Mouse (Mus musculus): Measurements from ENCODE around the gene Vps18. TPM values are rescaled to one million over a fixed set of nuclear protein-coding genes. Genes with fewer than 3 reads are reported as not detected.

Vps18 gene
- total and polyA plus RNA-seq, 3 experiments = 9.0 to 33.3 (median 21.2) TPM

DNA sequence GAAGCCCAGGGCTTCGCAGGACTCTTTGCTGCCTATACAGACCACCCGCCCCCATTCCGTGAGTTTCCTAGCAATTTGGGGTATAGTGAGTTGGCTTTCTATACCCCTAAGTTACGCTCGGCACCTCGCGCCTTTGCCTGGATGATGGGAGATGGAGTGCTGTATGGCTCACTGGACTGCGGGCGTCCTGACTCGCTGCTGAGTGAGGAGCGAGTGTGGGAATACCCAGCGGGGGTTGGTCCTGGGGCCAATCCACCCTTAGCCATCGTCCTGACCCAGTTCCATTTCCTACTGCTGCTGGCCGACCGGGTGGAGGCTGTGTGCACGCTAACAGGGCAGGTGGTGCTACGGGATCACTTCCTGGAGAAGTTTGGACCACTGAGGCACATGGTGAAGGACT, 4.8 kb downstream of the Vps18 start:
- Histone ChIP-seq H3K4me3 (ENCODE audit: low read depth, low read length) (peak overlapping the region; percentile 13; the same call in 1 of the 2 replicates), H3K36me3 (replicated peaks) (peaks cover 84% of the 10 kb centered on the region), H3K4me1 (ENCODE audit: insufficient read depth, low read depth, low read length) (peaks cover 57% of the 10 kb centered on the region), H3K27me3 (ENCODE audit: insufficient read depth, low read length) (no peaks in the 10 kb centered on the region), H3K9me3 (replicated peaks) (no peaks in the 10 kb centered on the region)
- no peak for TF ChIP-seq GATA1 (IDR thresholded peaks at IDR 0.05; ENCODE audit: borderline replicate concordance, low read length)
- TF ChIP-seq GATA2 (IDR thresholded peaks at IDR 0.05; ENCODE audit: borderline replicate concordance, low read depth, low read length) = no peak
- no peak for TF ChIP-seq POLR2AphosphoS5 (IDR thresholded peaks at IDR 0.05; ENCODE audit: insufficient replicate concordance, low read depth, low read length)
- TF ChIP-seq CTCF (IDR thresholded peaks at IDR 0.05; ENCODE audit: low read depth, low read length) = no peak
- no peak for TF ChIP-seq TAL1 (conservative IDR thresholded peaks at IDR 0.05; ENCODE audit: low read depth, low read length)
- no peak for DNase-seq (ENCODE audit: low spot score)
- ATAC-seq (ENCODE audit: extremely low read depth, insufficient number of reproducible peaks, low FRiP score, poor library complexity, severe bottlenecking) = no peak

DNA sequence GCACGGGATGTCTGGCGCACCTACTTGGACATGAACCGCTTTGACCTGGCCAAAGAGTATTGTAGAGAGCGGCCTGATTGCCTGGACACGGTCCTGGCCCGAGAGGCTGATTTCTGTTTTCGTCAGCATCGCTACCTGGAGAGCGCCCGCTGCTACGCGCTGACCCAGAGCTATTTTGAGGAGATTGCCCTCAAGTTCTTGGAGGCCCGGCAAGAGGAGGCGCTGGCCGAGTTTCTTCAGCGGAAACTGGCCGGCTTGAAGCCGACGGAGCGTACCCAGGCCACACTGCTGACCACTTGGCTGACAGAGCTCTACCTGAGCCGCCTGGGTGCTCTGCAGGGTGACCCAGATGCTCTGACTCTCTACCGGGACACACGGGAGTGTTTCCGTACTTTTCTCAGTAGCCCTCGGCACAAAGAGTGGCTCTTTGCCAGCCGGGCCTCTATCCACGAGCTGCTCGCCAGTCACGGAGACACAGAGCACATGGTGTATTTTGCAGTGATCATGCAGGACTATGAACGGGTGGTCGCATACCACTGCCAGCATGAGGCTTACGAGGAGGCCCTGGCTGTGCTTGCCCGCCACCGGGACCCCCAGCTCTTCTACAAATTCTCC, 5.3 kb downstream of the Vps18 start:
- TF ChIP-seq POLR2AphosphoS5 (IDR thresholded peaks at IDR 0.05; ENCODE audit: insufficient replicate concordance, low read depth, low read length) = no peak
- no peaks in the 10 kb centered on the region for H3K9me3 ChIP-seq (replicated peaks)
- peaks cover 90% of the 10 kb centered on the region for H3K36me3 ChIP-seq (replicated peaks)
- ATAC-seq (ENCODE audit: extremely low read depth, insufficient number of reproducible peaks, low FRiP score, poor library complexity, severe bottlenecking) = no peak
- DNase-seq (ENCODE audit: low spot score) = no peak
- no peak overlapping the region; the same call in 1 of the 2 replicates for H3K4me3 ChIP-seq (ENCODE audit: low read depth, low read length)
- peaks cover 63% of the 10 kb centered on the region for H3K4me1 ChIP-seq (ENCODE audit: insufficient read depth, low read depth, low read length)
- H3K27me3 ChIP-seq (ENCODE audit: insufficient read depth, low read length) = no peaks in the 10 kb centered on the region

DNA sequence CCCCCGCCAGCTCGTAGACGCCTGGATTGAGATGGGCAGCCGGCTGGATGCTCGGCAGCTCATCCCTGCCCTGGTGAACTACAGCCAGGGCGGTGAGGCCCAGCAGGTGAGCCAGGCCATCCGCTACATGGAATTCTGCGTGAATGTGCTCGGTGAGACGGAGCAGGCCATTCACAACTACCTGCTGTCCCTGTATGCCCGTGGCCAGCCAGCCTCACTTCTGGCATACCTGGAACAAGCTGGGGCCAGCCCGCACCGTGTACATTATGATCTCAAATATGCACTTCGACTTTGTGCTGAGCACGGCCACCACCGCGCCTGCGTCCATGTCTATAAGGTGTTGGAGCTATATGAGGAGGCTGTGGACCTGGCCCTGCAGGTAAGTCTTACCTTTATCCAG, 5.9 kb downstream of the Vps18 start:
- no peaks in the 10 kb centered on the region for H3K9me3 ChIP-seq (replicated peaks)
- DNase-seq (ENCODE audit: low spot score) (no peak), ATAC-seq (ENCODE audit: extremely low read depth, insufficient number of reproducible peaks, low FRiP score, poor library complexity, severe bottlenecking) (no peak)
- TF ChIP-seq TAL1 (conservative IDR thresholded peaks at IDR 0.05; ENCODE audit: low read depth, low read length) = no peak
- no peak for TF ChIP-seq GATA1 (IDR thresholded peaks at IDR 0.05; ENCODE audit: borderline replicate concordance, low read length)
- TF ChIP-seq GATA2 (IDR thresholded peaks at IDR 0.05; ENCODE audit: borderline replicate concordance, low read depth, low read length) = no peak
- no peak for TF ChIP-seq POLR2AphosphoS5 (IDR thresholded peaks at IDR 0.05; ENCODE audit: insufficient replicate concordance, low read depth, low read length)
- TF ChIP-seq CTCF (IDR thresholded peaks at IDR 0.05; ENCODE audit: low read depth, low read length) = no peak
- H3K27me3 ChIP-seq (ENCODE audit: insufficient read depth, low read length) = no peaks in the 10 kb centered on the region
- peaks cover 67% of the 10 kb centered on the region for H3K4me1 ChIP-seq (ENCODE audit: insufficient read depth, low read depth, low read length)
- H3K36me3 ChIP-seq (replicated peaks) = peaks cover 95% of the 10 kb centered on the region
- peak overlapping the region; percentile 42; the same call in 1 of the 2 replicates for H3K4me3 ChIP-seq (ENCODE audit: low read depth, low read length)

DNA sequence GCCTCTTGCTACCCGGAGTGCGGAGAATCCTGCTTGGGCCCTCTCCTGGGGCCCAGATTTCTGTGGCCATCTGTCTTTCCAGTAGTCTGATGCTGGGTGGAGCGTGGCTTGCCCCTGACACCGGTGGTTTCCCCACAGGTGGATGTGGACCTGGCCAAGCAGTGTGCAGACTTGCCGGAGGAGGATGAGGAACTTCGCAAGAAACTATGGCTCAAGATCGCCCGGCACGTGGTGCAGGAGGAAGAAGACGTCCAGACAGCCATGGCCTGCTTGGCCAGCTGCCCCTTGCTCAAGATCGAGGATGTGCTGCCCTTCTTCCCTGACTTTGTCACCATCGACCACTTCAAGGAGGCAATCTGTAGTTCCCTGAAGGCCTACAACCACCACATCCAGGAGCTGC, 8.2 kb downstream of the Vps18 start:
- no peak for DNase-seq (ENCODE audit: low spot score)
- Histone ChIP-seq H3K4me1 (ENCODE audit: insufficient read depth, low read depth, low read length) (peaks cover 76% of the 10 kb centered on the region), H3K9me3 (replicated peaks) (no peaks in the 10 kb centered on the region), H3K36me3 (replicated peaks) (peaks cover 94% of the 10 kb centered on the region), H3K4me3 (ENCODE audit: low read depth, low read length) (no peak overlapping the region), H3K27me3 (ENCODE audit: insufficient read depth, low read length) (no peaks in the 10 kb centered on the region)
- no peak for TF ChIP-seq TAL1 (conservative IDR thresholded peaks at IDR 0.05; ENCODE audit: low read depth, low read length)
- ATAC-seq (ENCODE audit: extremely low read depth, insufficient number of reproducible peaks, low FRiP score, poor library complexity, severe bottlenecking) = no peak

DNA sequence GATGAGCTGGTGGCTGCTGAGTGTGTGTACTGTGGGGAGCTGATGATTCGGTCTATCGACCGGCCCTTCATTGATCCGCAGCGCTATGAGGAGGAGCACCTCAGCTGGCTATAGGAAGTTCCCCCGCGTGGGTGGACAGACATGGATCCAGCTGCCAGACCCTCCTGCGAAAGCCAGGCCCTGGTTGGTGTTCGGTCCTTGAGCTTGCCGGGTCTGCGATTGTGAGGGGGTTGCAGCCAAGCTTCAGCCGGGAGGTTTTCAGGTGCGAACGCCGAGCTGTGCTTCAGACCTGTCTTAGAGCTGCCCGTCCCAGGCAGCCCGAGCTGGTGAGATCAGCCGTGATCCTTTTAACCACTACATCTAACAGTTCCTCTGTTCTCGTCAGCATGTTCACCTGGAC, 9.0 kb downstream of the Vps18 start:
- ATAC-seq (ENCODE audit: extremely low read depth, insufficient number of reproducible peaks, low FRiP score, poor library complexity, severe bottlenecking) = no peak
- H3K36me3 ChIP-seq (replicated peaks) = peaks cover 91% of the 10 kb centered on the region

DNA sequence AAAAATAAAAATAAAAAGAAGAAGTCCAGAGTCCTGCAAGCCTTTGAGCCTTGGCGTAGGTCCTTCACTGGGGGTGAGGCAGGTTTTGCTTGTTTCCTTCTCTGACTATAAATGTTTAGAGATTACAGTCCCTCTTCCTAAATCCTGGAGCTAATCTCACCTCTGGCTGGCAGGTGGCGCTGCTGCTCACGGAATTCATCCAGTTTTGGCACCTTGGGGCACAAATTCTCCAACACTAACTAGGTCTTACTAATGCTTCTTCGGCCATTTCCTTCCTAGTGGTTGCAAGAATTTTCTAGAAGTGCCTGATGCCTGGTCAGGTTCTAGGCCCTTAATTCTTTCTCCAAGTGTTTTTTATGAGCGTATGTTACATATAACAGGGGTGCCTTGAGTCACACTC, 9.8 kb downstream of the Vps18 start:
- H3K4me3 ChIP-seq (ENCODE audit: low read depth, low read length) = no peak overlapping the region
- ATAC-seq (ENCODE audit: extremely low read depth, insufficient number of reproducible peaks, low FRiP score, poor library complexity, severe bottlenecking) = no peak
- no peaks in the 10 kb centered on the region for H3K27me3 ChIP-seq (ENCODE audit: insufficient read depth, low read length)
- peaks cover 85% of the 10 kb centered on the region for H3K4me1 ChIP-seq (ENCODE audit: insufficient read depth, low read depth, low read length)
- H3K9me3 ChIP-seq (replicated peaks) = no peaks in the 10 kb centered on the region
- DNase-seq (ENCODE audit: low spot score) = no peak
- peaks cover 86% of the 10 kb centered on the region for H3K36me3 ChIP-seq (replicated peaks)
- no peak for TF ChIP-seq GATA2 (IDR thresholded peaks at IDR 0.05; ENCODE audit: borderline replicate concordance, low read depth, low read length)
- no peak for TF ChIP-seq POLR2AphosphoS5 (IDR thresholded peaks at IDR 0.05; ENCODE audit: insufficient replicate concordance, low read depth, low read length)
- no peak for TF ChIP-seq CTCF (IDR thresholded peaks at IDR 0.05; ENCODE audit: low read depth, low read length)
- TF ChIP-seq GATA1 (IDR thresholded peaks at IDR 0.05; ENCODE audit: borderline replicate concordance, low read length) = no peak
- no peak for TF ChIP-seq TAL1 (conservative IDR thresholded peaks at IDR 0.05; ENCODE audit: low read depth, low read length)

More for the DNA sequence above, 9.0 kb downstream of the Vps18 start:
- Histone ChIP-seq H3K27me3 (ENCODE audit: insufficient read depth, low read length) (no peaks in the 10 kb centered on the region), H3K9me3 (replicated peaks) (no peaks in the 10 kb centered on the region), H3K4me1 (ENCODE audit: insufficient read depth, low read depth, low read length) (peaks cover 83% of the 10 kb centered on the region), H3K4me3 (ENCODE audit: low read depth, low read length) (no peak overlapping the region)
- TF ChIP-seq GATA1 (IDR thresholded peaks at IDR 0.05; ENCODE audit: borderline replicate concordance, low read length) (no peak), CTCF (IDR thresholded peaks at IDR 0.05; ENCODE audit: low read depth, low read length) (no peak), TAL1 (conservative IDR thresholded peaks at IDR 0.05; ENCODE audit: low read depth, low read length) (no peak)
- DNase-seq (ENCODE audit: low spot score) = no peak

DNA sequence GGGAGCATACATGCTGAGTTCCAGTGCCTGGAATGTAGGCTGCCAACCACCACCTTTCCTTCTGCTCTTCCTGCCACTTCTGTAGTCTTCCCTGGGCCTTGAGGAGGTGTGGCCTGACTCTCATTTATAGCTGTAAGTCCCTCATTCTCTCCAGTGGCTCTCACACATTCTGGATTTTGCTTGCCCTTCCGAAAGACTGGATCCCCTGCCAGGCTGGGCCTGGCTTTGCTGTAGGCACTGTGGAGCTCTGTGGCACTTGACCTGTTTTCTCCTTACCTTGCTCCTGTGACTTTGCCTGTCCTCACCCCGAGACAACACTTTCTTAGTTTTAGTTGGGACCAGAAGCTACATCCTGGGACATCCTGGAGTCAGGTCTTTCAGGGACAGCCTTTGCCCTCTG, 10.3 kb downstream of the Vps18 start:
- no peaks in the 10 kb centered on the region for H3K27me3 ChIP-seq (ENCODE audit: insufficient read depth, low read length)
- peaks cover 81% of the 10 kb centered on the region for H3K36me3 ChIP-seq (replicated peaks)
- H3K4me1 ChIP-seq (ENCODE audit: insufficient read depth, low read depth, low read length) = peaks cover 86% of the 10 kb centered on the region
- H3K4me3 ChIP-seq (ENCODE audit: low read depth, low read length) = no peak overlapping the region
- no peak for DNase-seq (ENCODE audit: low spot score)
- TF ChIP-seq CTCF (IDR thresholded peaks at IDR 0.05; ENCODE audit: low read depth, low read length) (no peak), POLR2AphosphoS5 (IDR thresholded peaks at IDR 0.05; ENCODE audit: insufficient replicate concordance, low read depth, low read length) (no peak), TAL1 (conservative IDR thresholded peaks at IDR 0.05; ENCODE audit: low read depth, low read length) (no peak), GATA2 (IDR thresholded peaks at IDR 0.05; ENCODE audit: borderline replicate concordance, low read depth, low read length) (no peak), GATA1 (IDR thresholded peaks at IDR 0.05; ENCODE audit: borderline replicate concordance, low read length) (no peak)
- no peak for ATAC-seq (ENCODE audit: extremely low read depth, insufficient number of reproducible peaks, low FRiP score, poor library complexity, severe bottlenecking)
- no peaks in the 10 kb centered on the region for H3K9me3 ChIP-seq (replicated peaks)

Measured in G1E (cell line).